Mouse (Mus musculus): ENCODE data around the gene Epop.
A peak's percentile ranks its signal among the peaks of the same experiment; 100 is the strongest.

The Epop gene

DNA sequence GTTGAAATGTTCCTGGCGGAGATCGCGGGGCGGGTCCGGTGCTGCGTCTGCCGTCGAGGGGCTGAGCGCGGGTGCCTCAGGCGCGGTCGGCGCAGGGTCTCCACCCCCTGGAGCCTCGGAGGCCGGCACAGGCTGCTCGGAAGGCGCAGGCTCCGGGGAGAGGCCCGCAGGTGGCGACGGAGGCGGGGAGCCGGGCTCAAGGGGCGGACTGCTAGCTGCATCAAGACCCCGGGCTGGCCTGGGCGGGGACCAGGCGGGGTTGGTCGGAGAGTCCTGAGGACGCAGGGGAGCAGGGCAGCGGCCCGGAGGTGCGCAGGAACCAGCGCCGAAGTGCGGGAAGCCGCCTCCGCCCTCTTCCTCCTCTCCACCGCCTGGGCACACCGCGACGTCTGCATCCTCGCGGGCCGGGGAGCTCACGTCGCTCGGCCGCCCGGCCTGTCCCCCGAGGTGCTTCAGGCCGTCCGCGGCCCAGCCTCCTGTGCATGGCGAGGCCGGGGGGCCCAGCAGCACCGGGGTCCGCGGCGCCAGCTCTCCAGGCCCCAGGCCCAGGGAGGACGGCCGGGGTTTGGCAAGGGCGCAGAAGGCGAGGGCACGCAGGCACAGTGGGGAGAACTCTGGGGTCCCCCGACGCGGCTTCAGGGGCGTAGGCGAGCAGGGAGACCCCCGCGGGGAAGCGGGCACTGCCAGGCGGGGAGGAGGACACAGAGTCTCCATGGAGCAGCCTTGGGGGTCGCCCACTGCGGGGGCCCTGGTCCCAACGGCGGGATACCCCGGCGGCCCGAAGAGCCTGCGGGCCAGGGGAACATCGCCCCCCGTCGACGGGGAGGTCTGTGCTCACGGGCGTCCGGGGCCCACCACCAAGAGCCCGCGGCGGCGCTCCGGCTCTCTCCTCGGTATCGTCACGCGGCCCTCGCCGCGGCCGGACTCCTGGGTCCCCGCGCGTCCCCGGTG is 659 bp downstream of the Epop start:
- no peak for DNase-seq (ENCODE audit: low spot score in 2 of 2)

DNA sequence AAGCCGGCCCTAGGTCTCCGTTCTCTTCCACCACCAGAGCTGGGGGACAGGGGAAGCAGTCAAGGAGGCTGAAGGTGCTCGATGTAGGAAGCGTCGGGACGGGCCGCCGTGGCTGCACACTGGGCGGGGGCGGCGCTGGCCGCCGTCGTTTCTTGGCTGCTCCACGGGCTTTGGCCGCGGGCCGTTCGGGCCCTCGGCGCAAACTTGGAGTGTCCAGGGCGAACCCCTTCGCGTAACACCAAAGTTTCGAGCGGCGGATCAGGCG is 1.3 kb downstream of the Epop start:
- no peak for DNase-seq (ENCODE audit: low spot score in 2 of 2)

DNA sequence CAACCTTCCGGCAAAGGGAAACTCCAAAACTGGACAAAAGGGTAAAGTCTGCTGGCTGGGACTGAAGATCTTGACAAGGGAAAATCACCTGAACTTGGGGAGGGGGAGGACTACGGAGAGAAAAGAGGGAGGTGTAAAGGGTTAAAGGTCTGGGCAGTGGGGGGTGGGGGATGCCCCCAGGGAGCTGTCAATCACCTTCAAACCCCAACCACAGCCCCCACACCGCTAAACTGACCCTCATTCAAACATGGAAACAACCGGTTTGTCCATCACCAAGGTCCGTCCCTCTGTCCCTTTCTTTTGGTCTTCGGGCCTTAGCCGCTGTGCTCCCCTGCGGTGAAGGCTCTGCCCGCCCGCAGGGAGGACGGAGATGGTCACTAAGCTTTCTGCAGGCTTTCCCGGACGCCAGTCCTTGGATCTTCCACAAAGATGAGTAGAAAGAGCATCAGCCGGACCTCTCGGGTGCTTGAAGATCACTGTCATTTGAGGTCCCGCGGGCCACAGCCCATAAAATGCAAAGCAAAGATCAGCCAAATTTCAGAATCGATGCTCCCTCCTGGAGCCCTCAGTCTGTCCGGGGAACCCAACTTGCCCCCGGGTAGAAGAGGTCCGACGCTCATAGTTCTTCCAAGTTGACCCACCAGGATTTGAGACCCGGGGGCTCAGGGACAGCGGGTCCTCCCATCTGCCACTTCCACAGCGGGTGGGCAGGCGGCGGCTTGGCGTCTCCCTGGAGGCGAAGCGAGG is 1.8 kb downstream of the Epop start:
- no peak for DNase-seq (ENCODE audit: low spot score in 2 of 2)

DNA sequence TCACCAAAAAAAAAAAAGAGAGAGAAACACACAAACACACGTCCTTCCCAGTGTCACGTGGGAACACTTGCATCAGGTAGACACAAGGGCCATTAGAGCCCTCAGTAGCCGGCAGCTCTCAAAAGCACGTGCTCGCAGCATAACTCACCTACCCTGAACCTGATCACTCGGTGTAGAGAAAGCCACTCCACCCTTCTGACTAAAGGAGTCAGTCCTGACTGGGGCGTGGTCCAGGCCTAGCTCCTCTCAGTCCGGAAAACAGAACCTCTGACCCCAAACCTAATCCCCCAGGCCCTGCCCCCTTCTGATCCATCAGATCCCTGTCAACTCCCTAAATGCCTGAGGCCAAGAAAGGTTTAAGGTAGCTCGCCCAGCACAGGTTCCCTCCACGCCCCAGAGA is 2.7 kb downstream of the Epop start:
- DNase-seq (ENCODE audit: low spot score in 2 of 2) = no peak

DNA sequence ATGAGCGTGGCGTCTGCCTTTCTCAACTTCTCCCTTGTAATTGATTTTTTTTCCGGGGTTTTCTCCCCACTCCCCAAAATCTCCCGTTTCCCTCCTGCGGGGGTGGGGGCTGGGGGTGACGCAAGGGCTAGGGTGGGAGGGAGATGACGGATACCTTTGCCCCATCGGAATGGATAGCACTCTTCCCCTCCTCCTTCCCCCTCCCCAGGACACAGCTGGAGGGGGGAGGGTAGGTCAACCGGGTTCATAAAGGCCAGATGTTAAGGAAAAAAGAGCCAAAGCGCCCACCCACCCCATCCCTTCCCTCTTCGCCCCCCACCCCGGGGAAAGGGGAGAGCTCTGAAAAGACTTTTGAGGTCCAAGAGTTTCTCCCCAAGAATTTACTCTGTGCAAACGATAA is 3.1 kb downstream of the Epop start:
- DNase-seq (ENCODE audit: low spot score in 2 of 2) = no peak

DNA sequence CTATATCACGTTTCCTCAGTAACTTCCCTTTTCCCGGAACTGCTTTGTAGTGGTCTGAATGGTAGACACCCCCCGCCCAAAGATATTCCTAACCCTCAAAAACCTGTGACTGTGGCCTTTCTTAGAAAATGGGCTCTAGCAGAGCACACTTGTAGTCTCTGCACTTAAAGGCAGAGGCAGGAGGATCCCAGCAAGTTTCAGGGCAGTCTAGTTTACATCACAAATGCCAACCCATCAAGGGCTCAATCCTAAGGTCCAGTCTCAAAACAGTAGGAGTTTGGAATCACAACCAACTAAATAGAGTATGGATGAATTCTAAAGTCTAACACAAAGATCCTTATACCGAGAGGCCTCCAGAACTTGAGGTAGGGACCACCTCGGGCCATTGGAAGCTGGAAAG is 4.0 kb downstream of the Epop start:
- no peak for DNase-seq (ENCODE audit: low spot score in 2 of 2)

DNA sequence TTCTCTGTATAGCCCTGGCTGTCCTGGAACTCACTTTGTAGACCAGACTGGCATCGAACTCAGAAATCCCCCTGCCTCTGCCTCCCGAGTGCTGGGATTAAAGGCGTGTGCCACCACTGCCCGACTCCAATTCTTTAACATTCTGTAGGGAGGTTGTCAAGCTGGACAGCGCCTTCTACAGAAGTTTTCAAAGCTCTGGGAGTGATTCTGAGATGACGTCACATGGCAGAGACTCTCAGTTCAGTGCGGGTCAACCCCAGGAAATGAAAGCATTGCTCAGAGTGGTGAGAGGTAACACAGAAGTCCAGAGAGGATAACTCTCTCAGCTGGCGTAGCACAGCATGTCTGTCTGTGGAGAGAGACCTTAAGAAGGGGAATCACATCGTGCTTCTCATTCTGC is 6.3 kb downstream of the Epop start:
- DNase-seq (ENCODE audit: low spot score in 2 of 2) = no peak

DNA sequence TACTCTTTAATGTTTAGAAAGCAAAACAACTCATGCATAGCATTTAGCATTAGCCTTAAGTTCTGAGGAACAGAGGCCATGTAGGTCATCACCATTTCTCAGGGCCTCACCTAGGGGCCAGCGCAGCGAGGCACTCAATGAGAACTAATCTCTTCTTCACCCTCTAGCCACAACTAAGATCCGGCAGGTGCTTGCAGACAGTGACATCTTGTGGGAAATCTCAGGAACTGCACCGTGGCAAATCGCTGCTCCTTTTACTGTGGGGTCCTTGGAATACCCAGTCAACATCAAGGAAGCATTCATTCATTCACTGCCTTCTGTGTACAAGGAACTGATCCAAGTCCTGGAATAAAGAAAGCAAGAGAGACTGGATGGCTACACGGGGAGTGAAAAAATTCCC is 7.1 kb downstream of the Epop start:
- DNase-seq (ENCODE audit: low spot score in 2 of 2) = peak in 1 of 2 experiments; percentile 78

DNA sequence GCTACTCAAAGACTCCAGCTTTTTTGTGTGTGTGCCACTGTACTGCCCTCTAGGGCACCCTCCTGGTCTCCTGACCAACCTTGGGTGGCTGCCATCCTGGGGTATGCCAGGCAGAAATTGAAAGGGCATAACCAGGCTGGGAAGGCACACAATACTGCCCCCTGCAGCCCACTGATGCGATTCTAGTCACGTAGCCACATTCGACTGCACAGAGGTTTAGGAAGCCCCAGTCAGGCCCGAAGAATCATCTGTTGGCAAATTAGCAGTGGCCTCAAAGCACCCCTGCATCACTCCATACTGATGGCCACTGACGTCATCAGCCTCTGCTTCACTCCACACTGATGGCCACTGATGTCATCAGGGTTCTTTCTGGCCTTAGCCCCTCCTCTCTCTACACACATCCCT is 10.1 kb downstream of the Epop start:
- peak; percentile 53 to 54 for DNase-seq (ENCODE audit: low spot score in 2 of 2)

DNA sequence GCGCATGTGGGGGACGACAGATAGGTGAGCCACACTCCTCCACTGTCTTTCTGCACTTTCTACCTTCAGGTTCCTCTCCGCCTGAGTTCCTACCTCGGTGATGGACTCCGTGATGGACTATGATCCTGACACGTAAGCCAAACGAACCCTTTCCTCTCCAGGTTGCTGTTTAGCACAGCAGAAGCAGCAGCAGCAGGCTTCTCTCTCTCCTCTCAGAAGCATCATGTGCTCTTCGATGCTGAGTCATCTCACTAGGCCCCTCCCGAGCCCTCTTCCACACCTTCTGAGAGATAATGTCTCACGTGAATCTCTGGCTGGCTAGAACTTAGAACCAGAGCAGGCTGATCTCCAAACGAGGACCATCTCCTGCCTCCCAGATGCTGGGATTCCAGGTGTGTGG is 11.1 kb downstream of the Epop start:
- no peak for DNase-seq (ENCODE audit: low spot score in 2 of 2)

DNA sequence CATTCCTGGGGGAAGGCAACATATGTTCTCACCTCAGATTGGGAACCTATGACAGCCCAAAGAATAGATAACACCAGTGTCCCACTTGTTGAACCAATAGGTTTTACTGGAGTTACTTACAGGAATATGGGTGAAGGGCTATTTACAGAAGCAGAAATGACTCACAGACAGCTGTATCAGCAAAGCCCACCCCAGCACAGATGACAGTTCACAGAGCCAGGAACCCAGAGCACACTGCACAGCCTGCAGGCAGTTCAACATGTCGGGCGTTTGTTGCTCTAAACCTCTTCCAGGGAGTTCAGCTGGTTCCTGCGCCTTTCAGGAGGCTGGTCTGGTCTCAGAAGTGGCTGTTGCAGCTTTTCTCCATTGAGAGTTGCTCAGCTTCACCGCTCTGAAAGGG is 14.2 kb downstream of the Epop start:
- DNase-seq (ENCODE audit: low spot score in 2 of 2) = no peak

DNA sequence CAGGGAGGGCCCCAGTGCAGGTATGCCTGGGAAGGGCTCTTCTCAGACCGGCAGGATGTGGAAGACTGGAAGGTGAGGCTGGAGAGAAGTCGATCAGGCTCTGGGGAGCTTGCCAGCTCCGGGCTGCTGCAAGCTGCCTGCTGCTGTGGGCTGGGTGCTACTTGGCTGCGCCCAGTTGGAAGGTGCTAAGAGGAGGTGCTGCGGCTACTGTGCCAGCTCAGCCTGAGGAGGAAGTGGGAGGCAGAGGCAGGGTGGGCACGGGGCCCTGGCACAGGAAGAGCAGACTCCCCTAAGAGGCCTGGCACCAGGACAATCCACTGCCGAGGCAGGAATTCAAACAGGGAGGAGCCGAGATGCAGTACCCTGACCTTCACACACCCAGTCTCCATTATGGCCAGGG is 18.4 kb downstream of the Epop start:
- peak in 1 of 2 experiments; percentile 62 for DNase-seq (ENCODE audit: low spot score in 2 of 2)

DNA sequence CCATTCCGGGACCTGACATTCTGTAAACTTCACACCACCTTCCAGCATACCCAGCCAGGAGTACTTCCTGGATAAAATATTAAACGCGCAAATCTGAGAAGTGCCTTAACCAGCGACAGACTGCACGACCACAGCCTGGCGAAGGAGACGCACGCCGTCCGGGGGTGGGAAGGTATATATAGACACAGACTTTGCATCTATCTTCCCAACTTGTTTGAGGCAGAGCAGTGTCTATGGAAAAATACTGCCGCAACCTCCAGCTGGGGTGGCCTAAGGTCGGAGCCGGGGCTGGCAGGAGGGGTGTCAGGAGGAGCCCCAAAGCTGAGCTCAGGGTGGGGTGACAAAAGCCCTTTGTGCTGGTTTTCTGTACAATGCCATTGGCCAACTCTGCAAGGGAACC is 19.8 kb downstream of the Epop start:
- peak; percentile 56 to 69 for DNase-seq (ENCODE audit: low spot score in 2 of 2)

DNA sequence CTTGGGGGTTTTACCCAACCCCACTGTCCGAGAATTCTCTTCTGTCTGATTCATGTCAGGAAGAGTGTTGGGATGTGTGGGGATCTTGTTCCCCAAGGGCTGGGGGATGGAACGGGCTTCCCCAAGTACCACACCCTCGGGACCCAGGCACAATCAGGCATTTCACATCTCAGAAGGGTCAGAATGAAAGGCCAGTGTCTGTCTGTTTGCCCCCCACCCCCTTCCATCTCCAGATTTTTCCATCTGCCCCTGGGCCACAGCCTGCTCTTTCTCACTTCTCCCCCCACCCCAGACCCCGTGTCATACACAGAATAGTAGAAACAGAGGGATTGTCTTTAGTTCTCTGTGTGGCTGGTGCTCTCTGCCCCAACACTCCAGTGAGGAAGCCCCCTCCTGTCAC is 20.6 kb downstream of the Epop start:
- DNase-seq (ENCODE audit: low spot score in 2 of 2) = no peak

DNA sequence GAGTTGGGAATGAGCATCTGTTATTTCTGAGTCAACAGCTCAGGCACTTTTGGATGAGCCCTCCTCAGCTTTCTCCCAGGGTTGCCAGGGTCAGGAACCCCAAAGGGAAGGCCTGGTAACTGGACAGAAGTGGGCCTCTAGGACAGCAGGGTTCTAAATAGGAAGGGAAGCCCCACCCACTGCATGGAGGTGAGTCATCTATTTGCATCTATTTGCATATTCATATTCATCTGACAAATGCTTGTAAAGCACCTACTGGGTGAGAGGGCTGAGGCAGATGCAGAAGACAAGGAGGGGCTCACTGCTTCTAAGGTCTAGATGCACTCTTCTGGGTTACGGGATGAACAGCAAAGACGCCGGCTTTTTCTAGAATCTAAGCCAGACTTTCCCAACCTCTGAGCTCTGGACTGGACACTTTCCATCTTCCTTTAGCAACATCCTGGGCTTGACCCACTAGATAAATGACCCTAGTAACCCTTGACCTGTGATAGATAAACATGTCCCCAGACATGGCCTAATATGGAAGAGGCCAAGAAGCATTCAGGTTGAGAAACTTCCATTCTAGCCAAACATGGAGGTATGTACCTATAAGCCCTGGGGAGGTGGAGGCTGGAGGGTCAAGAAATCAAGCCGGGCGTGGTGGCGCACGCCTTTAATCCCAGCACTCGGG is 22.3 kb downstream of the Epop start:
- DNase-seq (ENCODE audit: low spot score in 2 of 2) = no peak

DNA sequence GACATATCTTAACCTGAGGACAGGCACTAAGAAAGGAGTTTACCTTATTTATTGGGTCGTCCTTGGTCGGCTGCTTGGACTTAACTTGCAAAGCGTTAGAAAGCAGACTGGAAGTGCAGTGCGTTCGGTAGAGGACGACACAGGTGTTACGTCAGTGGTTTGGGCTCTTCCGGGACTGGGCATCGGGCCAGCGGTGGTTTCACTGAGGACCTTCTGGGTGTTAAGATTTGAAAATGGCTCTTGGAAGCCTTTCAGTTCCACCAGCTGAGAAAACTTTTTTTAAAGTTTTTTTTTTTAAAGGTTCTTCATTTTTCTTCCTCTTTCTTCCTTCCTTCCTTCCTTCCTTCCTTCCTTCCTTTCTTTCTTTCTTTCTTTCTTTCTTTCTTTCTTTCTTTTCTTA is 25.6 kb downstream of the Epop start:
- no peak for DNase-seq (ENCODE audit: low spot score in 2 of 2)

DNA sequence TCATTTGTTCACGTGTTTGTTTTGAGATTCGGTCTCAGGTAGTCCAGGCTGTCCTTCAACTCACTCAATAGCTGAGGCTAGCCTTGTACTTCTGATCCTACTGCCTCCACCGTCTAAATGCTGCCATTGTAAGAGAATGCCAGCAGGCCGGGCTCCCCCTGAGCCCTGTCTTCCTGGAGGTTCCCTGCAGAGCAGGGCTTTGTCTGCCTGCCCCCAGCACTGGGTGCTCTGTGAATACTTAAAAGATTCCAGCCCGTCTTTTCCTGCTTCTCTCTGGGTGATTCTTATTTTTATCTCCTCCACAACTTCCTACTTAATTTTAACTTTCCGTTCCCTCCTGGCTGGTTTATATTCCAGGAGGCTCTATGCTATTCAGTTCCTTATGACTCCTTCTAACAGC is 27.3 kb downstream of the Epop start:
- no peak for DNase-seq (ENCODE audit: low spot score in 2 of 2)

DNA sequence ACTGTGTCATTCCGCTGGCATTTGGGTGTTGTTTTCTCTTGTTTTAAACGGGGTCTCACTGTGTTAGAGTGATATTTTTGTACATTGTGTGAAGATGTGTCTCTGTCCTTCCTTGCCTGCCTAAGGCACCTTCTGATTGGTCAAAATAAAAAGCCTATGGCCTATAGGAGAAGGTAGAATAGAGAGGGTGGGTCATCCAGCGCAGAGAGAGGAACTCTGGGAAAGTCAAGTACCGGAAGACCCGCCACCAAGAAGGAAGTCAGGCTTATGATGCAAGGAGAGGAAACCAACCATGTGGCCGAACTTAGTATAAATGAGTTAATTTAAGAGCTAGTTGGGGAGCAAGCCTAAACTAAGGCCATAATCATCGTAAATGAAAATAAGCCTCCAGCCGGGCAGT is 30.4 kb downstream of the Epop start:
- no peak for DNase-seq (ENCODE audit: low spot score in 2 of 2)

DNA sequence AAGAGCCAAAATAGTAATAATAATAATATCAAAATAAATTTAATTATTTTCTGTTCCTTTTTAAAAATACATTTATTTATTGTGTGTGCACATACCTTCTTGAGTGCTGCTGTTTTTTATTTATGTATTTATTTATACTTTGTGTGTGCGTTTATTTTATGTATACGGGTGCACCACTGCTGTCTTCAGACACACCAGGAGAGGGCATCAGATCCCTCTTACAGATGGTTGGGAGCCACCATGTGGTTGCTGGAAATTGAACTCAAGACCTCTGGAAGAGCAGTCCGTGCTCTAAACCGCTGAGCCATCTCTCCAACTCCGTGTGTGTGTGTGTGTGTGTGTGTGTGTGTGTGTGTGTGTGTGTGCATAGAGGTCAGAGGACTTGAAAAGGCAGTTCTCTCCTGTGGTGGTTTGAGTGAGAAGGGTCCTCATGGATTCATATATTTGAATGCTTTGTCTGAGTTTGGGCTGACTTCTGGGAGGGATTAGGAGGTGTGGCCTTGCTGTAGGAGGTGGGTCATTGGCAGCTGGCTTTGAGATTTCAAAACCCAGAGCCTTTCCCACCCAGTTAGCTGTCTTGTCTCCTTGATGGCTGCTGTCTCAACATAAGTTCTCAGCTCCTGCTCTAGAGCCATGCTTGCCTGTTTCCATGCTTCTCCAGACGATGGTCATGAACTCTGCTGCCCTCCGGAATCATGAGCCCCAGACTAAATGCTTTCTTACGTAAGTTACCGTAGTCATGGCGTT is 31.4 kb downstream of the Epop start:
- no peak for DNase-seq (ENCODE audit: low spot score in 2 of 2)

DNA sequence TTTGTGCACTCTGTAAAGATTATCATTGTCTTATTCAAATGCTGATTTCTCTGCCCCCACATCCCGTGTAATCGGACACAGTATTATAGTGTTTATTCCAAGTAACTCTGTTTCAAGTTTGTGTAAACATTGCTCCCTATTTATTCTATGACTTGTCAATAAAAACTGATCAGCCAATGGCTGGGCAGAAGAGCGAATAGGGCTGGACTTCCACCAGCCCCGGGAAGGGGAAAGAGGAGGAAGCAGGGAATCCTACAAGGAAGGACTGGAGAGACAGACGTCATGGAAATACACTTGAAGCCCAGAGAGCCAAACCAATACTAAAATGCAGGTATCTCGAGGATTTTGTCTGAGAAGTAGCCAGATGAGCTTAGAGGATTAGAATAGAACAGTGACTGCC is 35.4 kb downstream of the Epop start:
- no peak for DNase-seq (ENCODE audit: low spot score in 2 of 2)

DNA sequence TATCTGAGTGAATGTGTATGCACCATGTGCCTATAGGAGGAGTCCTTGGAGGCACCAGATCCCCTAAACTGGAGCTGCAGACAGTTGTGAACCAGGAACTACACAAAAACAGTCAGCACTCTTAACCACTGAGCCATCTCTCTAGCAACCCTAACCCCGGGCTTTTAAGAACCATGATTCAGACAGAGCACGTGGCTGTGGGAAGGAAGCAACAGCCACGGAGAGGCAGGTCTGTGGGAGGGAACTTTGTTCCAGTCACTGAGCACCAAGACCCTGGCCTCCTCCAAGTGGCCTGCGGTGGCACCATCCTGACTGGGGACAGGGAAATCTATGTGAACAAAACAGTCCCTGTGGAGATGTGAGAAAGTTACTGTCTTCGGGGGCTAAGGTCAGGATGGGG is 37.6 kb downstream of the Epop start:
- no peak for DNase-seq (ENCODE audit: low spot score in 2 of 2)

Data from frontal cortex, postnatal 14 days (tissue).